Mouse (Mus musculus): ENCODE measurements around the gene Rnf187.

DNA sequence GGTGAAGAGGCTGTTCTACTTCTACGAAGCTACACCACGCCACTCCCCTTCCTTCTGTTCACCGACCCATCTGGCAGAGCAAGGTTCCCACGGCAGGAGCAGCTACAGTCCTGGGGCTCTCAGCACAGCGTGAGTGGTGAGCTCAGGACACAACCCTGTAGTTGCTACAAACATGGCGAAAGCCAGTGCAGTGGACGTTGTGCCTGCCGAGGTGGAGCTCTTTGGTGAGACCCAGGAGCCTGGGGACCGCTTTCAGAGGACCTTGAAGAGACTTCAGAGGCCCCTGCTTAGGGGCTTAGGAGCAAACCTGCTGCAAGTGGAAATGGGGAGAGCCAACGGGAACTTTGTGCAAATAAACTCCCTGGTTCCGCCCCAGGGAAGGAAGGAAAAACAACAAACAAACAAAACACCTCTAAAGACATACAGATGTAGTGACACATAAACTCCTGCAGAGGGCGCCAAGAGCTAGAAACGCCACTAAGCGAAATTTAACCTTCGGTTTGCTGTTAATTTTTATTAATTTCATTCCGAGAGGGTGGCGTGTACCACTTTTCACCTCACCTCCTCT is 24.2 kb downstream of the Rnf187 start:
- TF ChIP-seq CTCF (conservative IDR thresholded peaks at IDR 0.05 in 1 of 2, IDR thresholded peaks at IDR 0.05 in 1 of 2; ENCODE audit: low read depth in 2 of 2, low read length in 2 of 2) (peak; percentile 78 to 92), ZNF384 (IDR thresholded peaks at IDR 0.05; ENCODE audit: low read depth, low read length) (no peak), TCF12 (IDR thresholded peaks at IDR 0.05; ENCODE audit: low read depth, low read length) (0 out of 2 replicates have a peak, but pooled peaks have one; percentile 16), GABPA (IDR thresholded peaks at IDR 0.05; ENCODE audit: insufficient replicate concordance, low read depth, low read length) (no peak), MAZ (IDR thresholded peaks at IDR 0.05; ENCODE audit: low read depth, low read length) (no peak), MAX (IDR thresholded peaks at IDR 0.05; ENCODE audit: low read length) (no peak), POLR2A (IDR thresholded peaks at IDR 0.05; ENCODE audit: low read depth, low read length) (no peak), NRF1 (IDR thresholded peaks at IDR 0.05; ENCODE audit: low read depth, low read length) (no peak), KAT2A (IDR thresholded peaks at IDR 0.05; ENCODE audit: insufficient replicate concordance, low read length) (no peak)
